Mouse (Mus musculus): ENCODE data around the gene Serpinb9b. TPM values are rescaled to one million over a fixed set of nuclear protein-coding genes. Genes with fewer than 3 reads are reported as not detected.
A peak's percentile ranks its signal among the peaks of the same experiment; 100 is the strongest.

Gene Serpinb9b
- polyA plus RNA-seq, 1 experiment from 2014 or later = 0.20 TPM

GRCm38 (mm10) chr13:33003523-33004413 lies 23.4 kb upstream of the Serpinb9b start:
- H3K9me3 ChIP-seq (ENCODE audit: control insufficient read depth, low read length) = no peaks in the 10 kb centered on the region
- no peak overlapping the region for H3K4me3 ChIP-seq (ENCODE audit: low read depth, low read length)
- no peak overlapping the region for H3K27ac ChIP-seq (ENCODE audit: low read depth, low read length)
- H3K36me3 ChIP-seq (ENCODE audit: control insufficient read depth, insufficient read depth, low read length) = no peaks in the 10 kb centered on the region
- no peaks in the 10 kb centered on the region for H3K27me3 ChIP-seq (ENCODE audit: control insufficient read depth, insufficient read depth, low read length)
- whole genome bisulfite sequencing = 73% methylated on average over 9 of the region's 9 CpGs
- H3K9ac ChIP-seq (ENCODE audit: low read length) = peak overlapping the region; percentile 35; the same call in 1 of the 2 replicates
- DNase-seq (ENCODE audit: low spot score) (no peak), ATAC-seq (ENCODE audit: insufficient read depth, low FRiP score, low TSS enrichment) (no peak)
- peak overlapping the region; percentile 22 for H3K4me2 ChIP-seq (ENCODE audit: low read depth)
- no peaks in the 10 kb centered on the region for H3K4me1 ChIP-seq (ENCODE audit: control insufficient read depth, insufficient read depth, low read length)

- no peaks in the 10 kb centered on the region for H3K9me3 ChIP-seq (ENCODE audit: control insufficient read depth, low read length)
- H3K9ac ChIP-seq (ENCODE audit: low read length) = peak overlapping the region; percentile 35
Measured at GRCm38 (mm10) chr13:33004414-33005105, 22.7 kb upstream of the Serpinb9b start.

GRCm38 (mm10) chr13:33005501-33006075 lies 21.6 kb upstream of the Serpinb9b start:
- H3K36me3 ChIP-seq (ENCODE audit: control insufficient read depth, insufficient read depth, low read length) = no peaks in the 10 kb centered on the region
- no peak overlapping the region for H3K9ac ChIP-seq (ENCODE audit: low read length)
- no peaks in the 10 kb centered on the region for H3K9me3 ChIP-seq (ENCODE audit: control insufficient read depth, low read length)
- no peak overlapping the region for H3K4me3 ChIP-seq (ENCODE audit: low read depth, low read length)
- 65% methylated on average over 2 of the region's 2 CpGs for WGBS
- ATAC-seq (ENCODE audit: insufficient read depth, low FRiP score, low TSS enrichment) (no peak; the same call in 1 of the 2 replicates), DNase-seq (ENCODE audit: low spot score) (no peak)
- H3K27me3 ChIP-seq (ENCODE audit: control insufficient read depth, insufficient read depth, low read length) = no peaks in the 10 kb centered on the region
- H3K4me2 ChIP-seq (ENCODE audit: low read depth) = no peak overlapping the region
- no peak overlapping the region for H3K27ac ChIP-seq (ENCODE audit: low read depth, low read length)
- no peaks in the 10 kb centered on the region for H3K4me1 ChIP-seq (ENCODE audit: control insufficient read depth, insufficient read depth, low read length)

More at GRCm38 (mm10) chr13:33004414-33005105, 22.7 kb upstream of the Serpinb9b start:
- ATAC-seq (ENCODE audit: insufficient read depth, low FRiP score, low TSS enrichment) (peak; percentile 73), DNase-seq (ENCODE audit: low spot score) (peak; percentile 68)
- Histone ChIP-seq H3K27ac (ENCODE audit: low read depth, low read length) (no peak overlapping the region), H3K4me2 (ENCODE audit: low read depth) (peak overlapping the region; percentile 22), H3K36me3 (ENCODE audit: control insufficient read depth, insufficient read depth, low read length) (no peaks in the 10 kb centered on the region), H3K4me1 (ENCODE audit: control insufficient read depth, insufficient read depth, low read length) (no peaks in the 10 kb centered on the region), H3K4me3 (ENCODE audit: low read depth, low read length) (no peak overlapping the region), H3K27me3 (ENCODE audit: control insufficient read depth, insufficient read depth, low read length) (no peaks in the 10 kb centered on the region)
- WGBS = 23% methylated on average over 12 of the region's 12 CpGs

GRCm38 (mm10) chr13:33006555-33006954 lies 20.7 kb upstream of the Serpinb9b start:
- no peaks in the 10 kb centered on the region for H3K9me3 ChIP-seq (ENCODE audit: control insufficient read depth, low read length)
- 89% methylated on average over 3 of the region's 3 CpGs for WGBS
- H3K4me2 ChIP-seq (ENCODE audit: low read depth) = no peak overlapping the region
- no peak overlapping the region for H3K4me3 ChIP-seq (ENCODE audit: low read depth, low read length)
- DNase-seq (ENCODE audit: low spot score) (no peak), ATAC-seq (ENCODE audit: insufficient read depth, low FRiP score, low TSS enrichment) (no peak)
- no peak overlapping the region for H3K27ac ChIP-seq (ENCODE audit: low read depth, low read length)
- no peak overlapping the region for H3K9ac ChIP-seq (ENCODE audit: low read length)
- H3K36me3 ChIP-seq (ENCODE audit: control insufficient read depth, insufficient read depth, low read length) = no peaks in the 10 kb centered on the region
- no peaks in the 10 kb centered on the region for H3K27me3 ChIP-seq (ENCODE audit: control insufficient read depth, insufficient read depth, low read length)
- no peaks in the 10 kb centered on the region for H3K4me1 ChIP-seq (ENCODE audit: control insufficient read depth, insufficient read depth, low read length)

- Histone ChIP-seq H3K9ac (ENCODE audit: low read length) (no peak overlapping the region), H3K27me3 (ENCODE audit: control insufficient read depth, insufficient read depth, low read length) (no peaks in the 10 kb centered on the region), H3K4me1 (ENCODE audit: control insufficient read depth, insufficient read depth, low read length) (no peaks in the 10 kb centered on the region), H3K9me3 (ENCODE audit: control insufficient read depth, low read length) (no peaks in the 10 kb centered on the region), H3K4me3 (ENCODE audit: low read depth, low read length) (no peak overlapping the region), H3K4me2 (ENCODE audit: low read depth) (no peak overlapping the region), H3K27ac (ENCODE audit: low read depth, low read length) (no peak overlapping the region), H3K36me3 (ENCODE audit: control insufficient read depth, insufficient read depth, low read length) (no peaks in the 10 kb centered on the region)
- ATAC-seq (ENCODE audit: insufficient read depth, low FRiP score, low TSS enrichment) = no peak
- no peak for DNase-seq (ENCODE audit: low spot score)
- 87% methylated on average over 1 of the region's 1 CpGs for WGBS
Measured at GRCm38 (mm10) chr13:33012395-33012794, 14.8 kb upstream of the Serpinb9b start.

GRCm38 (mm10) chr13:33013271-33013670 lies 13.9 kb upstream of the Serpinb9b start:
- H3K9me3 ChIP-seq (ENCODE audit: control insufficient read depth, low read length) = no peaks in the 10 kb centered on the region
- DNase-seq (ENCODE audit: low spot score) = no peak
- no peaks in the 10 kb centered on the region for H3K4me1 ChIP-seq (ENCODE audit: control insufficient read depth, insufficient read depth, low read length)
- H3K4me3 ChIP-seq (ENCODE audit: low read depth, low read length) = no peak overlapping the region
- H3K27ac ChIP-seq (ENCODE audit: low read depth, low read length) = no peak overlapping the region
- H3K4me2 ChIP-seq (ENCODE audit: low read depth) = no peak overlapping the region
- no peak for ATAC-seq (ENCODE audit: insufficient read depth, low FRiP score, low TSS enrichment)
- no peak overlapping the region for H3K9ac ChIP-seq (ENCODE audit: low read length)
- no peaks in the 10 kb centered on the region for H3K36me3 ChIP-seq (ENCODE audit: control insufficient read depth, insufficient read depth, low read length)
- no peaks in the 10 kb centered on the region for H3K27me3 ChIP-seq (ENCODE audit: control insufficient read depth, insufficient read depth, low read length)
- WGBS = 74% methylated on average over 2 of the region's 2 CpGs

GRCm38 (mm10) chr13:33022371-33022770 lies 4.8 kb upstream of the Serpinb9b start:
- Histone ChIP-seq H3K9me3 (ENCODE audit: control insufficient read depth, low read length) (no peaks in the 10 kb centered on the region), H3K9ac (ENCODE audit: low read length) (no peak overlapping the region), H3K27ac (ENCODE audit: low read depth, low read length) (no peak overlapping the region), H3K4me1 (ENCODE audit: control insufficient read depth, insufficient read depth, low read length) (no peaks in the 10 kb centered on the region), H3K27me3 (ENCODE audit: control insufficient read depth, insufficient read depth, low read length) (no peaks in the 10 kb centered on the region), H3K4me2 (ENCODE audit: low read depth) (no peak overlapping the region), H3K4me3 (ENCODE audit: low read depth, low read length) (no peak overlapping the region), H3K36me3 (ENCODE audit: control insufficient read depth, insufficient read depth, low read length) (no peaks in the 10 kb centered on the region)
- WGBS = 81% methylated on average over 1 of the region's 1 CpGs
- no peak for ATAC-seq (ENCODE audit: insufficient read depth, low FRiP score, low TSS enrichment)
- no peak for DNase-seq (ENCODE audit: low spot score)

GRCm38 (mm10) chr13:33026427-33027057 lies 674 bp upstream of the Serpinb9b start:
- DNase-seq (ENCODE audit: low spot score) (no peak), ATAC-seq (ENCODE audit: insufficient read depth, low FRiP score, low TSS enrichment) (no peak)
- no peaks in the 10 kb centered on the region for H3K4me1 ChIP-seq (ENCODE audit: control insufficient read depth, insufficient read depth, low read length)
- H3K4me2 ChIP-seq (ENCODE audit: low read depth) = no peak overlapping the region
- no peaks in the 10 kb centered on the region for H3K27me3 ChIP-seq (ENCODE audit: control insufficient read depth, insufficient read depth, low read length)
- no peak overlapping the region for H3K4me3 ChIP-seq (ENCODE audit: low read depth, low read length)
- H3K27ac ChIP-seq (ENCODE audit: low read depth, low read length) = no peak overlapping the region
- no peak overlapping the region for H3K9ac ChIP-seq (ENCODE audit: low read length)
- H3K9me3 ChIP-seq (ENCODE audit: control insufficient read depth, low read length) = no peaks in the 10 kb centered on the region
- no peaks in the 10 kb centered on the region for H3K36me3 ChIP-seq (ENCODE audit: control insufficient read depth, insufficient read depth, low read length)
- WGBS = 90% methylated on average over 1 of the region's 1 CpGs

Data from neural tube, embryonic 11.5 days (tissue).